Mouse (Mus musculus) c-Kit-positive CD71-negative TER-119-negative erythroid progenitor cells, embryonic 14.5 days (primary cell): Measurements from ENCODE around the gene H2al1h.
"Not testable (repeated sequence)": the region's sequence is repeated elsewhere in the genome, so short reads cannot be mapped to it uniquely, and the experiment has no call there.

Experiments used
- DNase-seq: peaks from one replicate; pipeline ENCODE4 v3.0.0-alpha.2; 2013; ENCODE audit warnings: low read depth

The H2al1h gene

GRCm38 (mm10) chrX:11321192-11321591, at the start of gene H2al1h:
Gene H2al1h (plus strand): TSS chrX:11321492.
- DNase-seq = not testable (repeated sequence)

- no peak for DNase-seq
These were observed 48.1 kb upstream of the H2al1h start for GRCm38 (mm10) chrX:11273190-11273589.

- no peak for DNase-seq
These were observed 44.2 kb upstream of the H2al1h start for GRCm38 (mm10) chrX:11277083-11277482.

- DNase-seq = no peak
These were observed 40.6 kb upstream of the H2al1h start for GRCm38 (mm10) chrX:11280741-11281140.

GRCm38 (mm10) chrX:11288306-11288882, 32.9 kb upstream of the H2al1h start:
- DNase-seq = no peak

- DNase-seq = no peak
These were observed 32.0 kb upstream of the H2al1h start for GRCm38 (mm10) chrX:11289244-11289643.

- not testable (repeated sequence) for DNase-seq
These were observed 22.3 kb upstream of the H2al1h start, which contains the start of gene H2al1a for GRCm38 (mm10) chrX:11298957-11299356. Gene H2al1a (plus strand): TSS chrX:11299257.

GRCm38 (mm10) chrX:11302132-11302531, 19.2 kb upstream of the H2al1h start, which contains the start of gene H2al1b:
Gene H2al1b (plus strand): TSS chrX:11302432.
- DNase-seq = not testable (repeated sequence)

- DNase-seq = not testable (repeated sequence)
These were observed 15.9 kb upstream of the H2al1h start, which contains the start of gene H2al1c for GRCm38 (mm10) chrX:11305355-11305754. Gene H2al1c (plus strand): TSS chrX:11305655.

- DNase-seq = not testable (repeated sequence)
These were observed 12.8 kb upstream of the H2al1h start, which contains the start of gene H2al1d for GRCm38 (mm10) chrX:11308524-11308923. Gene H2al1d (plus strand): TSS chrX:11308824.

- not testable (repeated sequence) for DNase-seq
These were observed 9.7 kb upstream of the H2al1h start, which contains the start of gene H2al1e for GRCm38 (mm10) chrX:11311634-11312033. Gene H2al1e (plus strand): TSS chrX:11311934.

- not testable (repeated sequence) for DNase-seq
These were observed 6.4 kb upstream of the H2al1h start, which contains the start of gene H2al1f for GRCm38 (mm10) chrX:11314858-11315257. Gene H2al1f (plus strand): TSS chrX:11315158.

GRCm38 (mm10) chrX:11317956-11318355, 3.3 kb upstream of the H2al1h start, which contains the start of gene H2al1g:
Gene H2al1g (plus strand): TSS chrX:11318256.
- not testable (repeated sequence) for DNase-seq

GRCm38 (mm10) chrX:11324359-11324758, 3.1 kb downstream of the H2al1h start, which contains the start of gene H2al1i:
Gene H2al1i (plus strand): TSS chrX:11324659.
- not testable (repeated sequence) for DNase-seq

- not testable (repeated sequence) for DNase-seq
These were observed 6.2 kb downstream of the H2al1h start, which contains the start of gene H2al1j for GRCm38 (mm10) chrX:11327522-11327921. Gene H2al1j (plus strand): TSS chrX:11327822.

- no peak for DNase-seq
These were observed 24.5 kb downstream of the H2al1h start for GRCm38 (mm10) chrX:11345762-11346161.

GRCm38 (mm10) chrX:11346756-11347155, 25.5 kb downstream of the H2al1h start:
- DNase-seq = no peak

- no peak for DNase-seq
These were observed 39.5 kb downstream of the H2al1h start for GRCm38 (mm10) chrX:11360823-11361222.

GRCm38 (mm10) chrX:11361261-11361660, 40.0 kb downstream of the H2al1h start:
- peak; percentile 9 for DNase-seq

- no peak for DNase-seq
These were observed 42.6 kb downstream of the H2al1h start for GRCm38 (mm10) chrX:11363890-11364289.

GRCm38 (mm10) chrX:11365151-11365550, 43.9 kb downstream of the H2al1h start:
- DNase-seq = no peak
